Mouse (Mus musculus): Measurements from ENCODE around the gene Tmx4. TPM values are rescaled to one million over a fixed set of nuclear protein-coding genes. Genes with fewer than 3 reads are reported as not detected.
"Not testable (repeated sequence)": the region's sequence is repeated elsewhere in the genome, so short reads cannot be mapped to it uniquely, and the experiment has no call there.

The Tmx4 gene
- polyA plus RNA-seq, 1 experiment from 2014 or later = 32.3 TPM

DNA sequence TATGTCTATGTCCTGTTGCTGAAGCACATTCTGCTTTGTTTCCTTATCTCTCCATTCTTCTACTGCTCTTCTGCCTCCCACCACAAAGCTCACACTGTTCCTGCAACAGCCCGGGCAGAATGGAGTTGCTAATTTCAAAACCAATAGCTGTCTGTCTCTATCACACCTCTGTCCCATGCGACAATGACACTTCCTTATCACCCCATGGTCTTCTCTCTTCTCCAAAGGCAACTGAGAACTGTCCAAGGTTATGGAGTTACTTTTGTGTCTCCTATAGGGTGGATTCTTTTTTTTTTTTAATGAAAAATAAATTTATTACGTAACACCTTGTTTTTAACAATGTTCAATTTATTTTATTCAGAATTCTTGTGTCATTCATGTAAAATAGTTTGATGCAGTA lies 1.8 kb upstream of the Tmx4 start:
- 70% methylated on average over 3 of the region's 3 CpGs for WGBS
- Histone ChIP-seq H3K9ac (no peak overlapping the region), H3K9me3 (no peaks in the 10 kb centered on the region)

DNA sequence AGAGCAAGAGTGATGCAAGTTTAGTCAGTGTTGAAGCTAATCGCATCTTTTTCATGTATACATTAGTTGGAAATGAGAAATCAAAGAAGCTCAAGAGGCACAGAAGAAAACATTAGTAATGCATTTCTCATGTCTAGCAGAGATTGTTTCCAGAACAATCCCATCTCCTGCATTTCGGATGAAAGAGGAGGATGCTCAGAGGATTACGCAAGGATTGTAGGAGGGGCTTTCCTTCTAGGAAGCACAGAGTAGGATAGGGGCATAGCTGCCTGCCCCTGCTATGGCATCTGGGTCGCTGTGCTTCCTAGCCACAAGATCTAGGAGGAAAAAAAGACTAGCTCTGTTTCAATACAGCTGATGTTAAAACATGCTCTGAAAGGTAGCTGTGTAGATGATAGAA lies 1.2 kb upstream of the Tmx4 start:
- Histone ChIP-seq H3K4me2 (replicated peaks) (no peak overlapping the region), H3K4me1 (peaks cover 9% of the 10 kb centered on the region; the same call in 1 of the 2 replicates), H3K27me3 (no peaks in the 10 kb centered on the region), H3K4me3 (no peak overlapping the region), H3K9me3 (no peaks in the 10 kb centered on the region), H3K36me3 (no peaks in the 10 kb centered on the region), H3K9ac (no peak overlapping the region), H3K27ac (no peak overlapping the region)
- WGBS = 44% methylated on average over 4 of the region's 4 CpGs
- no peak for ATAC-seq (ENCODE audit: insufficient number of reproducible peaks, insufficient read depth, low FRiP score, low TSS enrichment)

More for the DNA sequence above, 1.8 kb upstream of the Tmx4 start:
- Histone ChIP-seq H3K27me3 (no peaks in the 10 kb centered on the region), H3K27ac (no peak overlapping the region), H3K4me3 (no peak overlapping the region), H3K4me2 (replicated peaks) (no peak overlapping the region), H3K4me1 (peaks cover 9% of the 10 kb centered on the region; the same call in 1 of the 2 replicates), H3K36me3 (no peaks in the 10 kb centered on the region)
- no peak for ATAC-seq (ENCODE audit: insufficient number of reproducible peaks, insufficient read depth, low FRiP score, low TSS enrichment)

DNA sequence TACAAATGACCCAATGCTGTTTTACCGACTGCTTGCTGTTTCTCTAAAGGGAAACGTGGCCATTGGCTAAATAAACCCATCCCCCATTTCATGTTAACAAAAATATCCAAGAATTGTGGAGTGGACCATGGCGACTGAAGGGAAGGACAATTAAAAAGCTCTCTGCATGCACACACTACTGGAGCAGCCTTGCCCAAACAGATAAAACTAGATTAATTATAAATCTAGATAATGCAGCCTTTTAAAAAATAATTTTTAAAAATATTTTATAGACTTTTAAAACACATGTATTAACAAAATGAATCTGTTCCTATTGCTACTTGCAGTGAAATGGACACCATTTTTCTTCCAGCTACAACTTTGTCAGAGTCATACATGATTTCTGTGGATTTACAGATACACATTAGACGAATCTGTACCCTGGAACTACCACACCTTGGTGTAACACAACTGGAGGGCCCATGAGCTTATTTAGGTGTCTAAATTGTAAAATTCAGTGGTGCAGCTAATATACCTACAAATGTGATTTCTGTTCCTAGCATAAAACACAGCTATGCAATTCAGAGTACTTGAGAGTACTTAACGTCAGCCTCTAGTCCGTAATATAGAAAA lies 462 bp upstream of the Tmx4 start:
- no peaks in the 10 kb centered on the region for H3K27me3 ChIP-seq
- peak; percentile 36; the same call in 1 of the 2 replicates for ATAC-seq (ENCODE audit: insufficient number of reproducible peaks, insufficient read depth, low FRiP score, low TSS enrichment)
- H3K9ac ChIP-seq = no peak overlapping the region
- H3K4me1 ChIP-seq = peaks cover 9% of the 10 kb centered on the region; the same call in 1 of the 2 replicates
- peak overlapping the region; percentile 76 for H3K4me3 ChIP-seq
- peak overlapping the region; percentile 60 for H3K27ac ChIP-seq
- H3K9me3 ChIP-seq = no peaks in the 10 kb centered on the region
- WGBS = 35% methylated on average over 6 of the region's 6 CpGs
- H3K4me2 ChIP-seq (replicated peaks) = peak overlapping the region; percentile 60
- H3K36me3 ChIP-seq = no peaks in the 10 kb centered on the region

DNA sequence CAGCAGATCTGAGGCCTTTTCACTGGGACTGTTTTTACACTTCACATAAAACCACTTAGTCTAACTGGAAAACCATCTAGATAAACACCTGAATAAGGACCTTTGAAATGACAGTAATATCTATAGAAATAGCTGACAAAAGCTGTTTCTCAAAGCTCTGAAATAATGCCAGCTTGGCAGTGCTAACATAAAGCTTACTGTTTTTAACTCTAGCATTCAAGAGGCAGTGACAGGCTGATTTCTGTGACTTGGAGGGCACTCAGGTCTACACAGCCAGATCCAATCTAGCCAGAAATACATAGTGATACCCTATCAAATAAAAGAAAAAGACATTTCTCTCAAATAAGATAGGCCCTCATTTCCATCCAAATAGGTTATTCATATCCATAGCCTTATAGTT lies 1.6 kb downstream of the Tmx4 start:
- H3K4me1 ChIP-seq = peaks cover 9% of the 10 kb centered on the region; the same call in 1 of the 2 replicates
- no peaks in the 10 kb centered on the region for H3K36me3 ChIP-seq
- H3K9ac ChIP-seq = no peak overlapping the region
- H3K9me3 ChIP-seq = no peaks in the 10 kb centered on the region
- no peak for ATAC-seq (ENCODE audit: insufficient number of reproducible peaks, insufficient read depth, low FRiP score, low TSS enrichment)
- no peak overlapping the region for H3K4me3 ChIP-seq
- H3K4me2 ChIP-seq (replicated peaks) = no peak overlapping the region
- no peak overlapping the region for H3K27ac ChIP-seq
- no peaks in the 10 kb centered on the region for H3K27me3 ChIP-seq

DNA sequence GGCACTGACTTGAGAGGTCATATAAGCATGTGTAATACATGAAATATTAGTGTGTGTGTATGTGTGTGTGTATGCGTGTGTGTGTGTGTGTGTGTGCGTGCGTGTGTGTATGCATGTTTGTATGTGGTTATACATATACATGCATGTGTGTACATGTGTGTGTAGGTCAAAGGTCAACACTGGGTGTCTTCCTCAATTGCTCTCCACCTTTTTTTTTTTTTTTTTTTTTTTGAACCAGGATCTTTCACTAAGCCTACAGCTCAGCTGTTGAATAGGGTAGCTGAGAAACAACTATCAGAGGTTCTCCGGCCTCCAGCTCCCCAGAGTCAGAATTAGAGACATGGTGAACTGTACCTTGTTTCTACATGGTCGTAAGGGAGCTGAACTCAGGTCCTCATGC lies 2.6 kb downstream of the Tmx4 start:
- no peak for ATAC-seq (ENCODE audit: insufficient number of reproducible peaks, insufficient read depth, low FRiP score, low TSS enrichment)

DNA sequence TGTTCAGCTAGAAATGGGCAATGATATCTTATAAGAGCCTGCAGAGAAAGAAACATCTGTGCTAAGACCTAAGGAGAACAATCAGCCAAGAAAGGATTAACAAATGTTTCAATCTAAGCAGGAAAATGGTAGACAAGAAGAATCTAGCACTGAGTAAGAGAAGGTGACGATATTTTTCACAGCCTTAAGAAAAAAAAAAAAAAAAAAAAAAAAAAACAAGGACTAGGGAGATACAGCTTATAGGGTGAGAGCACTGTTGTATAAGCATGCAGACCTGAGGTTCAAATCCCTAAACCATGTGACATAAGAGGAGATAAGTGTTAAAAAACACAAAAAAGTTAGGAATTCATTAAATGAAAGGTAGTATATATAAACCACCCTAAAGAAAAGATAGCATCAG lies 3.5 kb downstream of the Tmx4 start:
- Histone ChIP-seq H3K27me3 (no peaks in the 10 kb centered on the region), H3K36me3 (no peaks in the 10 kb centered on the region), H3K9me3 (no peaks in the 10 kb centered on the region), H3K4me2 (replicated peaks) (no peak overlapping the region), H3K9ac (no peak overlapping the region), H3K4me1 (peaks cover 9% of the 10 kb centered on the region; the same call in 1 of the 2 replicates), H3K4me3 (no peak overlapping the region), H3K27ac (no peak overlapping the region)
- 75% methylated on average over 1 of the region's 1 CpGs for WGBS
- no peak for ATAC-seq (ENCODE audit: insufficient number of reproducible peaks, insufficient read depth, low FRiP score, low TSS enrichment)

More for the DNA sequence above, 2.6 kb downstream of the Tmx4 start:
- H3K4me2 ChIP-seq (replicated peaks) = no peak overlapping the region
- H3K9me3 ChIP-seq = no peaks in the 10 kb centered on the region
- no peak overlapping the region for H3K27ac ChIP-seq
- no peak overlapping the region for H3K4me3 ChIP-seq
- H3K27me3 ChIP-seq = no peaks in the 10 kb centered on the region
- H3K9ac ChIP-seq = no peak overlapping the region
- WGBS = 89% methylated on average over 5 of the region's 5 CpGs
- H3K36me3 ChIP-seq = no peaks in the 10 kb centered on the region
- peaks cover 9% of the 10 kb centered on the region; the same call in 1 of the 2 replicates for H3K4me1 ChIP-seq

DNA sequence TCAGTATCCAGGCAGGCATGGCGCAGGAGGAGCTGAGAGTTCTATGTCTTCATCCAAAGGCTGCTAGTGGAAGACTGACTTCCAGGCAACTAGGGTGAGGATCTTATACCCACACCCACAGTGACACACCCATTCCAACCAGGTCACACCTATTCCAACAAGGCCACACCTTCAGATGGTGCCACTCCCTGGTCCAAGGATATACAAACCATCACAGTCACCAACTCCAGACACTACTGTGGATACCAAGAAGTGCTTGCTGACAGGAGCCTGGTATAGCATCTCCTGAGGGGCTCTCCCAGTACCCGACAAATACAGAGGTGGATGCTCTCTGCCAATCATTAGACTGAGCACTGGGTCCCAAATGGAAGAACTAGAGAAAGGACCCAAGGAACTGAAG lies 15.4 kb downstream of the Tmx4 start:
- not testable (repeated sequence) for H3K27ac ChIP-seq; H3K4me2 ChIP-seq (replicated peaks)

DNA sequence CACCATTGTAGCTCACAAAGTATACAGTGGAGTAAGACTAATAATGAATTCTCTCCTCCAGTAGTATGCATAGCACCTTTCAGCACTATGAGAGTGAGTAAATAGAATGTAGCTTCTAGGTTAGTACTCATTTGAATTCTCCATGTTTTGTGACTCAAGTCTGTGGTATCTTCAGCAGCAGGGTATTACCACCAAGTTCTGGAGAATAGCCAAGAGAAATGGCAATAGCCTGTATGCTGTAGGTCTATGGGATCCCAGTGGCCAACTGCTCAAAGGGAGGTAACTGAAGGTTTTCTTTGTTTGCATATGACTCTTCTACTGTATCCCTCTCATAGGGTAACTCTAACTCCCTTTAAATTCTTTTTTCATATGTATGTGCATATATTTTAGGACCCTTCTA lies 39.0 kb downstream of the Tmx4 start:
- Histone ChIP-seq H3K9me3 (no peaks in the 10 kb centered on the region), H3K4me3 (no peak overlapping the region), H3K4me2 (replicated peaks) (no peak overlapping the region), H3K27me3 (no peaks in the 10 kb centered on the region), H3K27ac (no peak overlapping the region), H3K9ac (no peak overlapping the region), H3K4me1 (no peaks in the 10 kb centered on the region), H3K36me3 (no peaks in the 10 kb centered on the region)
- no peak for ATAC-seq (ENCODE audit: insufficient number of reproducible peaks, insufficient read depth, low FRiP score, low TSS enrichment)

More for the DNA sequence above, 15.4 kb downstream of the Tmx4 start:
- not testable (repeated sequence) for H3K9me3 ChIP-seq; ATAC-seq (ENCODE audit: insufficient number of reproducible peaks, insufficient read depth, low FRiP score, low TSS enrichment); H3K27me3 ChIP-seq; H3K4me1 ChIP-seq; H3K9ac ChIP-seq; H3K36me3 ChIP-seq; H3K4me3 ChIP-seq
- WGBS = 94% methylated on average over 2 of the region's 2 CpGs

DNA sequence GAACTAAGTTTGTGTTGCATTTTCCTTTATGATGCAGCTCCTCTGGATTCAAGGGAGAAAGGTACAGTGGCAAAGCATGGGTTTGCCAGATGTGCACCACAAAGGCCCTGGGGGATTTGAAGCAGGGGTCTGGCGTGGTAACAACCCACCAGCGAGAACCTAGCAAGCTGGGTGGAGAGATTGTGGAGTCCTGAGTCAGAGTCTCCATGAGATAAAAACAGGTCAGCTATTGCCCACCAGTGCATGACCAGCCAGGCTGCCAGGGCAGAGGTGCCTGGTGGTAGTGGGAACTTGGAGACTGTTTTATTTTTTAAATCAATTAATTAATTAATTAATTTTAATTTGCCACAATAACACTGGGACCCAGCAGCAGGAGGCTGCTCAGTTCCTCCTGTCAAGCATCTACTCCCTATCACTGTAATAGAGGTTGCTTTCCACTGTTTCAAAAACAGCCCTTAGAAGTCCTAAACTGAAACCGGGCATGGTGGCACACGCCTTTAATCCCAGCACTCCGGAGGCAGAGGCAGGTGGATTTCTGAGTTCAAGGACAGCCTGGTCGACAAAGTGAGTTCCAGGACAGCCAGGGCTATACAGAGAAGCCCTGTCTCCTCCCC lies 52.8 kb downstream of the Tmx4 start:
- 89% methylated on average over 6 of the region's 6 CpGs for WGBS
- Histone ChIP-seq H3K36me3 (0 out of 2 replicates have a peak, but pooled peaks cover 3% of the 10 kb centered on the region), H3K4me1 (no peaks in the 10 kb centered on the region), H3K4me3 (no peak overlapping the region), H3K4me2 (replicated peaks) (no peak overlapping the region), H3K27ac (no peak overlapping the region), H3K27me3 (no peaks in the 10 kb centered on the region), H3K9me3 (no peaks in the 10 kb centered on the region), H3K9ac (no peak overlapping the region)
- no peak for ATAC-seq (ENCODE audit: insufficient number of reproducible peaks, insufficient read depth, low FRiP score, low TSS enrichment)

DNA sequence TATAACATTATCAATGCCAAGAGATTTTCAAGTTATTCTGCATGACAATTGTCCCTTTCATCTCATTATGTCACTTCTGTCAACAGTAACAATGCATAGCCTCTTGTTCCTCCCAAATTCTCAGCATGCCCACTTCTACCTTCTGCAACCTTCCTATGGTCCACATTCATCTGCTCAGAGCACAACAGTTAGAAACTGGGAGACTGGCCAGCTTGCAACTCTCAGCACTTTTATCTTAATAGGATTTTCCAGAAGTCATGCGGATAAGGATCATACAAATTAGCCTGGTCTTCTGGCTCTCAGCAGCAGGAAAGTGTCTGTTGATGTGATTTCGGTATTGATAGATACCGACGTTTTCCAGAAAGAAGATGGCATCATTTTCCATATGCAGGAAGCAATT lies 58.7 kb downstream of the Tmx4 start:
- H3K4me2 ChIP-seq (replicated peaks) = no peak overlapping the region

DNA sequence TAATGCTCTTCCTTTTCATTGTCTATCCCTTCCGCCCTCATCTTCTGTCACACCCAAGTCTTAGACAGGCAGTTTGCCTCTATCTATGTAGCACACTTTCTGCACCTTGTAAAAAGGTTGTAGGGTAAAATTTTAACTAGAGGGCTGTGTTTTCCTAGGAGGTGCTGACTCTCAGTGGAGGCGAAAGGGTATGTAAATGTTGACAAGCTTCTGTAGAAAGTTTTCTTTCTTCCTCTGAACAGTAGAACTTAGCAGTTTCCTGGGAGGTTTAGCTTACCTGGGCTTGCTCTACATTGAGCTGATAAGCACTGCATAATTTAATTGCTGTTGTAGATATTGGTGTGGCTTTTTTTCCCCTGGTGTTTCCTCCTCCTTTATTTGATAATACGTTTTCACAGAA lies 84.5 kb downstream of the Tmx4 start:
- no peak overlapping the region for H3K4me2 ChIP-seq (replicated peaks)
- no peaks in the 10 kb centered on the region for H3K27me3 ChIP-seq
- no peak overlapping the region for H3K27ac ChIP-seq
- 87% methylated on average over 3 of the region's 3 CpGs for WGBS
- no peaks in the 10 kb centered on the region for H3K9me3 ChIP-seq
- H3K4me3 ChIP-seq = no peak overlapping the region
- ATAC-seq (ENCODE audit: insufficient number of reproducible peaks, insufficient read depth, low FRiP score, low TSS enrichment) = no peak
- H3K4me1 ChIP-seq = no peaks in the 10 kb centered on the region
- H3K36me3 ChIP-seq = no peaks in the 10 kb centered on the region
- H3K9ac ChIP-seq = no peak overlapping the region

More for the DNA sequence above, 58.7 kb downstream of the Tmx4 start:
- Histone ChIP-seq H3K9me3 (no peaks in the 10 kb centered on the region), H3K36me3 (no peaks in the 10 kb centered on the region), H3K27ac (no peak overlapping the region), H3K9ac (no peak overlapping the region), H3K4me1 (no peaks in the 10 kb centered on the region), H3K4me3 (no peak overlapping the region), H3K27me3 (no peaks in the 10 kb centered on the region)
- no peak for ATAC-seq (ENCODE audit: insufficient number of reproducible peaks, insufficient read depth, low FRiP score, low TSS enrichment)
- 71% methylated on average over 4 of the region's 4 CpGs for WGBS

DNA sequence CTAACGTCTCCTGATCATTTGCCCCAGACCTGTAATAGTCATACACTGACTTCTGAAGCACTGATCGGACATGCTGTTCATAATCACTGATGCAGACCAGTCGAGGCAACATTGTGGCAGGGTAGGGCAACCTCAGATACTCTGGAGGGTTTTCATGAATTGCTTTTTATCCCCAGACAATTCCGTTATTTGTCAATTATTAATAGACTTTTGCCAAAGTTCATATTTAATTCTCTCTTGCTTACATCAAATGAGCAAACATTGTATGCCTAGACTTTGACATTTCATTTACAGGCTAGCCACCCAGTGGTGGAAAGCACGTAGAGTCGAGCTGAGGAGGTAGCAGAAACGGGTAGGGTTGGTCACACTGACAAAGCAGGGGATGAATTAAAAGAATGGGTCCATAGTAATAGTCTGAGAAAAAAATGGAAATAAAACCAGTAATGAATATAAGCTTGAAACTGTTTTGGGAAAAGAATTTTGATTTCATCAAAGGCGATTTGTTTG lies 89.7 kb downstream of the Tmx4 start, which contains the start of gene Hao1:
Gene Hao1 (minus strand): TSS at position 148 of the 507 bp plus-strand sequence.
- H3K27me3 ChIP-seq = no peaks in the 10 kb centered on the region
- H3K4me1 ChIP-seq = no peaks in the 10 kb centered on the region
- H3K27ac ChIP-seq = no peak within 1 kb of the TSS
- no peaks in the 10 kb centered on the region for H3K36me3 ChIP-seq
- WGBS = 82% methylated on average over 8 of the region's 8 CpGs
- no peaks in the 10 kb centered on the region for H3K9me3 ChIP-seq
- H3K4me2 ChIP-seq (replicated peaks) = no peak within 1 kb of the TSS
- H3K9ac ChIP-seq = no peak within 1 kb of the TSS
- H3K4me3 ChIP-seq = no peak within 1 kb of the TSS
- no peak for ATAC-seq (ENCODE audit: insufficient number of reproducible peaks, insufficient read depth, low FRiP score, low TSS enrichment)
